Mouse (Mus musculus) testis, adult 2 months (tissue): ENCODE measurements around the gene Supv3l1.

Experiments
- CTCF ChIP-seq: fragments of 200-500 bp; IDR thresholded peaks from 2 replicates; pipeline ENCODE4 v1.5.1; 2012; ENCODE audit warnings: low read depth, mild to moderate bottlenecking, inconsistent platforms, low read length, moderate library complexity; ENCODE audit not compliant: control insufficient read depth, insufficient read depth, insufficient replicate concordance
- POLR2A ChIP-seq: fragments of 200-500 bp; IDR thresholded peaks from 2 replicates; pipeline ENCODE4 v1.6.1; 2012; ENCODE audit warnings: low read depth, mild to moderate bottlenecking, inconsistent platforms, low read length, moderate library complexity; ENCODE audit not compliant: control insufficient read depth

DNA sequence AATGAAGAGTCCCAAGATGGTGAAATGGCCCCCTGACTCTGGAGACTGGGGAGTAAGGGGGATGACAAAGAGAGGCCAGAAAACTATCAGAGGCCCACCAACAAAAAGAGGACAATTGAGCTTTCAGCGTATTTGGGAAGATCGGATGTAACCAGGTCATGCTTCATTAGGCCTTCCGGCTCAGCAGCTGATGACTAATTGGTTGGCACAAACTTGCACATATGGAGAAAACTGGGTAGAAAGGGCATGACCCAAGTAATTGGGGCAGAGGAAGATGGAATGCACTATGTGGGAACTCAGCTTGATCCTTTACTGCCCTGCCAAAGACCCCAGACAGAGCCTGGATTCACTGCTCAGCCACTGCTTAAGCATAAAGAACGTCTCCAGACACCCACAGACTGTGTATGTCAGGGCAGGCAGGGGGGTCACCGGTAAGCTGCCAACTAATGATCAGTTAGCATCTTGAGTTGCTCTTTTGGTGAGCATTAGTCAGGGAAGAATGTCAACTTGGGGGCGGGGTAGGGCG lies 30.6 kb downstream of the Supv3l1 start:
- TF ChIP-seq CTCF (no peak), POLR2A (no peak)
